ENCODE assay signal across 8 mouse cellular contexts in genomic region chr4:135985769-135986168, GRCm38 (mm10). TPM values are rescaled to one million over a fixed set of nuclear protein-coding genes. Genes with fewer than 3 reads are reported as not detected.
A peak's percentile ranks its signal among the peaks of the same experiment; 100 is the strongest.
DNase-seq lines count a peak whose midpoint lies in the region; ATAC-seq and TF ChIP-seq lines count a peak whose summit lies in the region.

No protein-coding gene starts in this region.

- H3K9ac ChIP-seq in heart, embryonic 16.5 days (ENCODE audit: low read length): peak overlapping the region; percentile 97; the same call in 1 of the 2 replicates
- peak overlapping the region; percentile 84 for H3K9ac ChIP-seq in hindbrain, embryonic 14.5 days
- H3K9ac ChIP-seq in midbrain, embryonic 13.5 days (replicated peaks): peak overlapping the region; percentile 96; the same call in 1 of the 2 replicates

- no peak for DNase-seq in heart, postnatal 25 days (ENCODE audit: low spot score)
- DNase-seq in hindbrain, embryonic 14.5 days (ENCODE audit: low spot score): no peak
- no peak for DNase-seq in frontal cortex, postnatal 10 days (ENCODE audit: low spot score in 2 of 2)
- DNase-seq in Muller cell, postnatal 12 days (ENCODE audit: inconsistent ontology term): no peak
- DNase-seq in thymus, postnatal 10 days (ENCODE audit: low spot score in 2 of 2): no peak

- H3K4me2 ChIP-seq in heart, embryonic 16.5 days (ENCODE audit: low read depth, low read length): peak overlapping the region; percentile 96
- peak overlapping the region; percentile 93 for H3K4me2 ChIP-seq in hindbrain, embryonic 14.5 days (replicated peaks)
- H3K4me2 ChIP-seq in midbrain, embryonic 13.5 days (replicated peaks): peak overlapping the region; percentile 98

- no peak for TF ChIP-seq CTCF in bone marrow macrophage, adult 2 months (IDR thresholded peaks at IDR 0.05; ENCODE audit: low read depth, low read length)

- H3K4me3 ChIP-seq in heart, embryonic 16.5 days (ENCODE audit: low read length): peak overlapping the region; percentile 97
- peak overlapping the region; percentile 85; the same call in 1 of the 2 replicates for H3K4me3 ChIP-seq in bone marrow macrophage, adult 2 months (ENCODE audit: insufficient read depth, low read length)
- H3K4me3 ChIP-seq in hindbrain, embryonic 14.5 days (replicated peaks; ENCODE audit: low read length): peak overlapping the region; percentile 97
- H3K4me3 ChIP-seq in midbrain, embryonic 13.5 days (replicated peaks): peak overlapping the region; percentile 92

- no peaks in the 10 kb centered on the region for H3K9me3 ChIP-seq in heart, embryonic 16.5 days (replicated peaks; ENCODE audit: control insufficient read depth, low read length)
- H3K9me3 ChIP-seq in hindbrain, embryonic 14.5 days (ENCODE audit: control insufficient read depth, low read length): no peaks in the 10 kb centered on the region
- no peaks in the 10 kb centered on the region for H3K9me3 ChIP-seq in midbrain, embryonic 13.5 days

- H3K4me1 ChIP-seq in heart, embryonic 16.5 days (ENCODE audit: control insufficient read depth, insufficient read depth, low read length): peaks cover 11% of the 10 kb centered on the region
- peaks cover 29% of the 10 kb centered on the region for H3K4me1 ChIP-seq in bone marrow macrophage, adult 2 months (ENCODE audit: control insufficient read depth, insufficient read depth, low read length)
- H3K4me1 ChIP-seq in hindbrain, embryonic 14.5 days (replicated peaks; ENCODE audit: control insufficient read depth, insufficient read depth, low read length): peaks cover 13% of the 10 kb centered on the region
- peaks cover 21% of the 10 kb centered on the region for H3K4me1 ChIP-seq in midbrain, embryonic 13.5 days (replicated peaks)

- no peak overlapping the region for H3K27ac ChIP-seq in heart, embryonic 16.5 days (ENCODE audit: low read length)
- no peak overlapping the region for H3K27ac ChIP-seq in bone marrow macrophage, adult 2 months (ENCODE audit: insufficient read depth, low read depth, low read length)
- no peak overlapping the region for H3K27ac ChIP-seq in hindbrain, embryonic 14.5 days
- no peak overlapping the region for H3K27ac ChIP-seq in midbrain, embryonic 13.5 days

- intact Hi-C loops in heart, postnatal 25 days (cut with DNase I): loop anchor here (5.0 kb wide), 1 partner anchor 67 kb away; the partner anchor contains the start of gene Rpl11

- no peaks in the 10 kb centered on the region for H3K27me3 ChIP-seq in heart, embryonic 16.5 days (ENCODE audit: control insufficient read depth, insufficient read depth, low read length)
- H3K27me3 ChIP-seq in hindbrain, embryonic 14.5 days (ENCODE audit: control insufficient read depth, insufficient read depth, low read length): no peaks in the 10 kb centered on the region
- no peaks in the 10 kb centered on the region for H3K27me3 ChIP-seq in midbrain, embryonic 13.5 days

- WGBS in heart, embryonic 16.5 days: 83% methylated on average over 7 of the region's 7 CpGs
- WGBS in hindbrain, embryonic 14.5 days: 95% methylated on average over 7 of the region's 7 CpGs
- WGBS in midbrain, embryonic 13.5 days: 93% methylated on average over 7 of the region's 7 CpGs

- peaks cover 8% of the 10 kb centered on the region for H3K36me3 ChIP-seq in heart, embryonic 16.5 days (ENCODE audit: control insufficient read depth, insufficient read depth)
- peaks cover 26% of the 10 kb centered on the region for H3K36me3 ChIP-seq in hindbrain, embryonic 14.5 days (replicated peaks; ENCODE audit: control insufficient read depth, insufficient read depth)
- peaks cover 29% of the 10 kb centered on the region for H3K36me3 ChIP-seq in midbrain, embryonic 13.5 days

- no peak for ATAC-seq in heart, embryonic 16.5 days (replicated peaks; ENCODE audit: extremely low read depth, insufficient read depth, low FRiP score)
- ATAC-seq in hindbrain, embryonic 14.5 days (ENCODE audit: low FRiP score): no peak
- ATAC-seq in midbrain, embryonic 13.5 days: no peak

- no peak for TF ChIP-seq POLR2A in bone marrow macrophage, adult 2 months (IDR thresholded peaks at IDR 0.05; ENCODE audit: borderline replicate concordance, low read depth, low read length)

RNA-seq across cellular contexts. Expression of gene Pithd1, which starts 1.3 kb away (rescaled TPM):
- 45.1 and 64.5 TPM in 2 replicates for polyA plus RNA-seq in heart, embryonic 16.5 days (2015; fragmentation: Nextera tagmentation; extraction: Ambion mirVana)
- 10 to 100 TPM; 16.0 to 18.0 TPM for total RNA-seq in heart, postnatal 25 days (2021)
- 31.0 and 31.5 TPM in 2 replicates for polyA plus RNA-seq in bone marrow macrophage, adult 2 months (2012; ENCODE audit: insufficient read depth, insufficient read length, missing spikeins)
- polyA plus RNA-seq in hindbrain, embryonic 14.5 days (2014; fragmentation: Nextera tagmentation; extraction: Ambion mirVana): 60.7 and 65.5 TPM in 2 replicates
- 55.0 and 57.3 TPM in 2 replicates for polyA plus RNA-seq in midbrain, embryonic 13.5 days (2015; fragmentation: Nextera tagmentation; extraction: Ambion mirVana)

RNA-seq across cellular contexts. Expression of gene Lypla2, which starts 13.3 kb away (rescaled TPM):
- polyA plus RNA-seq in heart, embryonic 16.5 days (2015; fragmentation: Nextera tagmentation; extraction: Ambion mirVana): 73.2 and 77.3 TPM in 2 replicates
- 10 to 100 TPM; 34.6 to 37.6 TPM for total RNA-seq in heart, postnatal 25 days (2021)
- polyA plus RNA-seq in bone marrow macrophage, adult 2 months (2012; ENCODE audit: insufficient read depth, insufficient read length, missing spikeins): 74.7 and 77.1 TPM in 2 replicates
- 183 and 191 TPM in 2 replicates for polyA plus RNA-seq in hindbrain, embryonic 14.5 days (2014; fragmentation: Nextera tagmentation; extraction: Ambion mirVana)
- 190 and 210 TPM in 2 replicates for polyA plus RNA-seq in midbrain, embryonic 13.5 days (2015; fragmentation: Nextera tagmentation; extraction: Ambion mirVana)

RNA-seq across cellular contexts. Expression of gene Gale, which starts 22.2 kb away (rescaled TPM):
- 24.4 and 24.5 TPM in 2 replicates for polyA plus RNA-seq in heart, embryonic 16.5 days (2015; fragmentation: Nextera tagmentation; extraction: Ambion mirVana)
- total RNA-seq in heart, postnatal 25 days (2021): 1 to 10 TPM; 1.8 to 2.5 TPM
- 4.7 and 5.6 TPM in 2 replicates for polyA plus RNA-seq in bone marrow macrophage, adult 2 months (2012; ENCODE audit: insufficient read depth, insufficient read length, missing spikeins)
- polyA plus RNA-seq in hindbrain, embryonic 14.5 days (2014; fragmentation: Nextera tagmentation; extraction: Ambion mirVana): 41.9 and 42.9 TPM in 2 replicates
- polyA plus RNA-seq in midbrain, embryonic 13.5 days (2015; fragmentation: Nextera tagmentation; extraction: Ambion mirVana): 39.0 and 40.1 TPM in 2 replicates

RNA-seq across cellular contexts. Expression of gene Eloa, which starts 35.8 kb away (rescaled TPM):
- polyA plus RNA-seq in heart, embryonic 16.5 days (2015; fragmentation: Nextera tagmentation; extraction: Ambion mirVana): 31.7 and 34.6 TPM in 2 replicates
- 10 to 100 TPM; 32.8 to 34.4 TPM for total RNA-seq in heart, postnatal 25 days (2021)
- 66.0 and 69.3 TPM in 2 replicates for polyA plus RNA-seq in bone marrow macrophage, adult 2 months (2012; ENCODE audit: insufficient read depth, insufficient read length, missing spikeins)
- 31.1 and 33.3 TPM in 2 replicates for polyA plus RNA-seq in hindbrain, embryonic 14.5 days (2014; fragmentation: Nextera tagmentation; extraction: Ambion mirVana)
- polyA plus RNA-seq in midbrain, embryonic 13.5 days (2015; fragmentation: Nextera tagmentation; extraction: Ambion mirVana): 27.8 and 30.1 TPM in 2 replicates

RNA-seq across cellular contexts. Expression of gene Hmgcl, which starts 39.5 kb away (rescaled TPM):
- 94.3 and 99.6 TPM in 2 replicates for polyA plus RNA-seq in heart, embryonic 16.5 days (2015; fragmentation: Nextera tagmentation; extraction: Ambion mirVana)
- 10 to 100 TPM; 71.5 to 74.8 TPM for total RNA-seq in heart, postnatal 25 days (2021)
- polyA plus RNA-seq in bone marrow macrophage, adult 2 months (2012; ENCODE audit: insufficient read depth, insufficient read length, missing spikeins): 99.8 and 101 TPM in 2 replicates
- polyA plus RNA-seq in hindbrain, embryonic 14.5 days (2014; fragmentation: Nextera tagmentation; extraction: Ambion mirVana): 60.3 and 63.3 TPM in 2 replicates
- polyA plus RNA-seq in midbrain, embryonic 13.5 days (2015; fragmentation: Nextera tagmentation; extraction: Ambion mirVana): 50.3 and 51.0 TPM in 2 replicates
